Mouse (Mus musculus) adrenal gland (tissue): ENCODE results near the gene Gja5.
"Not testable (repeated sequence)": the region's sequence is repeated elsewhere in the genome, so short reads cannot be mapped to it uniquely, and the experiment has no call there.

Experiments
- intact Hi-C: fragments of 180-260 bp; cut with DNase I; formaldehyde crosslinking; loops from one replicate; pipeline ENCODE4 v1.15.1; 2025

Gene Gja5

DNA sequence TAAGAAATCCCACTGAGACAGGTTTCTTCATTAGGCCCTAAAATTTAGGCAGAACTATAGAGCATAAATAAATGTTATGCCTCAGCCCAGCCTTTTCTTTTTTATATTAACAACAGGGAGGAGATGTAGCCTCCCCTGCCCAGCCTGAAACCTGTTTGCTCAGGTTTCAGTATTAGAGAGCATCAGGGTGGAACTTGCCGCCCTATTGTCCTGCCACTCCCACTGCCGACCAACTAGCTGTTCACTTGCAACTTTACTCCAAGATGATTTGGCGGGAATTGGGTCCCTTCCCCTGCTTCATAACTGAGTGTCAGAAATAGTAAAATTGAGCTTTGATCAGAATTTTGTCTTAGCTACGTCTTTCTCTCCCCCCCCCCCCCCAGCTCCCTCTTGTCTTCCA, 192.2 kb downstream of the Gja5 start:
- intact Hi-C loops, result not testable (repeated sequence)

DNA sequence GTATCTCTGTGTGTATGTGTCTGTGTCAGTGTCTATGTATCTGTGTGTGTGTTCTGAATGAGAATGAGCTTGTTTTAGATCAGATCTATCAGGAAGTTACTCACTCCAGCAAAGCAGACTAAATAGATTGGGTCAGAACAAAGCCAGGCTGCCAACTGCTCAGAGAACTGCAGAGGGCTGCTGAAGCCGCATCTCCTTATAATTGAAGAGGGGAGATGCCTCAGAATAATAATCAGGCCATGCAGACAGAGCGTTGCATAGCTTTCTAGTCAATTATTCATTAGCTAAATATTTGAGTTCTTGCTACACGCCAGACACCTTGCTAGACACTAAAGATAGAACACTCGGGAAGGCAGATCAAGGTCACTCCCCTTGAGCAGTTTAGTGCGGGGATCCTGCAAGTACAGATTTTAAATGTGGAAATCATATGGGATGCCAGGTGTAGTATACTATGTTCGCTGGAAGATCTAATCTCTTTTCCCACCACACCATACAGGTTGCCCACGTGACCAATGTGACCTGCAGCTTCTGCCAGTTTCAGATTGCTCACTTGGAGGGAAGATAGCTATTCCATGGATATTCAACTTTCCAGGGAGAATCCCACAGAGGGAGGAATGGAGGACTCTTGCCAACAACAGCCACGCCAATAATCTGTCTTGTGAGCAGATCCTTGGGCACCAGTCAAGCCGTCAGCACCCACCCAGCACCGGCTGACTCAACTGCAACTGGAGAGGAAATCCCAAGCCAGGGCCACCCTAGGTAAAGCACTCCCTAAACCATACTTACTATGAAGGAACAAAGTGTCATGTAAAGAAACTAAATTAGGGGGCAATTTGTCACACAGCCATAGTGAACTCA, 196.5 kb downstream of the Gja5 start:
- intact Hi-C loops, result no loop called here

DNA sequence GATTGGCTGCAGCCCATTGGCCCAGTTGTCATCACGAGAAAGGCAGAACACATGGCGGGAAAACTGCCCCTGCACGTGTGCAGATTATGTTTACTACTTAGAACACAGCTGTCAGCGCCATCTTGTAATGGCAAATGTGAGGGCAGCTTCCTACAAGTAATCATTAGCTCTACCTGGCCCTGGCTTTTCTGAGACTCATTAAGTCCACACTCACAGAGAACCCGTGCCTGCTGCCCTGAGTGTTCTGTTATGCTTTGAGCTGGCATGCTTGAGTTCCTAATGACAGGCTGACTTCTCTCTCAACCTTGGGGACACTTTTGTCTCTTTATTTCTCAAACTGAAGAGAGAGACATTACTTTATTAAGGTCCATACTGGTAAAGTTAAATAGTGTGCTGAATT, 199.5 kb downstream of the Gja5 start:
- intact Hi-C loops, result not testable (repeated sequence)

DNA sequence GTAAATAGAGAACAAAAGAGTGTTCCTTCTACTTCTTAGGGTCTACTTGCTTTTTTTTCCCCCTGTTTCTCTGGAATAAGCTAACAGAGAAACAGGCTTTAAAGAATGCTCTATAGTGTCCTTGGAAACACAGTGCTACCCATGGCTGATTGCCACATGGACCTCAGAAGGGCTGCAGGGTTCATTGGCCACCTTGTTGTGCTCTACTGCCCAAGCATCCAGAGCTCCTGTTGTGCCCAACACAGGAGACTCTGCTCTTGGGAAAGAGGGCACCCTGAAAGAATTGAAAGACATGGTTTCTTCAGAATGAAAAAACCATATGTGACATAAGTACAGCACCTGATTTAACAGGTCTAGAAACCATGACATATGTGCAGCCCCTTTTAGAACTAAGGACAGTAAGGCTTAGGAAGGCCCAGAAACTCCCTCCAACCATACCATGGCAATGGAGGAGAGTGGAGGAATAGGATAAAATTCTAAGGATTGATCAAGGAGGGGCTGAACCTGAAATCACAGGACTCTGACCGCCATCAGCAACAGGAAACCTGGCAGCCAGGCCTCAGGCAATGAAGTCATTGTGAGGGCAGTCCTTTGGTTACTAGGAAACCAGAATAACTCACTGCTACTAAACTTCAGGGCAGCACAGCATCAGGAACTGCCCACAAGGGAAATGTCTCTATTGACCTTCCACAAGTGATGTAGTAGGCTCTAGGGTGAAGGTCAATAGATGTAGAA, 200.4 kb downstream of the Gja5 start:
- intact Hi-C loops, result no loop called here

DNA sequence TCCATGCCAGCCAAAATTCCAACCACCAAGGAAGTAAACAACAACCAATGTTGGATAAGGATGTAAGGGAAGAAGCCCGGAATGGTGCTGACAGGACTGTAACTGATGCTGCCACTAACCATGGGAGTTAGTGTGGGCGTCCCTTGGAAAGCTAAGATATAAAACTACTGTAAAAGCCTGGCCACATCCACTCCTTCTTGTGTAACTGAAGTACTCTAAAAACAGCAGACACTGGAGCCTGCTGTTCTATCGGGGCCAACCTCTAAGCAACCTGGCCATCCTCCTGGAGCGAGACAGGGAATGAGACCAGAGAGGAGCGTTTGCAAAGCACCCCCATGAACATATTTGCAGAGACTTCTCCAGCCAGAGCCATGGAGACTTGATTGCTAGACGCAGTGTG, 213.0 kb downstream of the Gja5 start:
- intact Hi-C loops, result no loop called here

DNA sequence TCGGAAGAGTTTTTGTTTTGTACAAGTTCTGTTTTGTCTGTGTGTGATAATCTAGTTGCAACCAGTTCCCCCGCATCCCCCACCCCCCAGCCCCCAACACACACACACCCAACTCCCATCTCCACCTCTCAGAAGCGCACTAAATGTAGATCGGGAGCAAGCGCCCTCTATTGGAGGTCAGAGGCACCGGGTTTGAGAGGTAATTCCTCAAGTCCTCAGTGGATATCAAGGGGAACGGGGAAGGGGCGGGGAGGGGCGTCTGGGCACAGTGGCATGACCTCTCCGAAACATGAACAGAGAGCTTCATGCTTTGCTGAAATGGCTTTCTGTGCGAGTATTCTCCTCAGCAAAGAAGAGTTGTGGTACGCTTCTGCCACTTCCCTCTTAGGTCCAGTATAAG, 213.8 kb downstream of the Gja5 start:
- intact Hi-C loops, result no loop called here

DNA sequence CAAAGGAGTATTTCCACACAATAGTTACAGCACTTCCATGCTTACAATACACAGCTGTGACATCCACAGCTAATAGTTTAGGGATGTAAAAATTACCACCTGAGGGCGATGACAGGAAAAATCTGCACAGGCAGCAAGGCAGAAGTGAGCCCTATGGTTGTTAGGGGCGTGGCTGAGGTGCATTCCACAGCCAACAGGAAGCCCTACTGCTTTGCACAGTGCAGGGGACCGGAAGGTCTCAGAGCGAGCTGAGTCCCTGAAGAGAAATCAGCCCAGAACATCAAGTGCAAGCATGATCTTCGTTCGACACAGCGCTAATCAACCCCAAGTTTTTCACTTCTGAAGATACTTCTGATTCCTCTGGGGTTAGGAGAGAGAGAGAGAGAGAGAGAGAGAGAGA, 219.7 kb downstream of the Gja5 start:
- intact Hi-C loops, result no loop called here
